Mouse (Mus musculus): ENCODE results near the gene Kif4.

- no peak for TF ChIP-seq CHD2 (IDR thresholded peaks at IDR 0.05; ENCODE audit: low read depth, low read length)
- TF ChIP-seq MAFK (IDR thresholded peaks at IDR 0.05; ENCODE audit: insufficient read depth, low read depth, low read length), result no peak
Observed at GRCm38 (mm10) chrX:100618488-100618887, 7.0 kb upstream of the Kif4 start.
